Mouse (Mus musculus): ENCODE measurements around the gene Slc24a1.

Gene Slc24a1

DNA sequence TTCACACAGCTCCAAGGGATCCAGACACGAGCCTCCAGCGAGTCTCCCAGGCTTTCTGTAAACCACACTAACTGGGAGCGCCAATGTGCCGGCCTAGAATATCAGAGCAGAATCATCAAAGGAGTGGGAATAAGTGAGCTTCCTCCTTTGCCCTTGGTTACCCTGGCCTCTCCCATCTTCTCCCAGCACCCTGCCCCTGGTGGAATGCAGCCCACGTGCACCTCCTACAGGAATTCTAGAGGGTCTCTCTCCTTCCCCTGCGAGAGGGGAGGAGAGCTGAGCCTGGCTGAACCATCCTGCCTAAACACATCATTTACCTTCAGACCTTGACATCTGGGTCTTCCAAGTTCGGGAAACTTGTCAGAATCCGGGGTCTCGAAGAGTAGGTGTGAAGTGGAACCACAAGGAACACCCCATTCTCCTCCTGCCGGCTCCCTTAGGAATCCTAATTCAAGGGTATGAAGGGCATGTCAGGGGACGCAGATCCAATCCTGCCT, at the start of gene Slc24a1:
Slc24a1 (minus strand) TSS at position 447 of the 497 bp plus-strand sequence.
- 61% methylated on average over 11 of the region's 11 CpGs for WGBS

GRCm38 (mm10) chr9:64995464-64995863, 44.1 kb upstream of the Slc24a1 start:
- 88% methylated on average over 1 of the region's 1 CpGs for WGBS

GRCm38 (mm10) chr9:64990291-64990690, 38.9 kb upstream of the Slc24a1 start:
- 41% methylated on average over 7 of the region's 7 CpGs for WGBS

DNA sequence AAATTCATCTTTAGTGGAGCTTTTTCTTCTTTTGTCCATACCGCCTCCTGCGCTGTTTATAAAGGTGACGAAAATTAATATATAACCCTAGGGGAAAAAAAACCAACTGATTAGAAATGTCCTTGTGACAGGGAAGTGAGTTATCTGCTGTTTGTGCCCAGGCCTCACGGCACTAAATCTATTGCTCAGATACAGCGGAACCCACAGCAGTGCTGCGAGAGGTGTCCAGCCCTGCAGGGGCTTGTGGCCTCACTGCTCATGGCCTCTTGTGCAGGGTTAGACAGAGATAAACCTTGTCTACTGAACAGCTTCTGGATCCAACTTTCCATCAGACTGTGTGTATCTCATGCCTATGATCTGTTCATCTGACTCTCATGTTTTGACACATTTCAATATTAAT, 37.0 kb upstream of the Slc24a1 start:
- 94% methylated on average over 6 of the region's 6 CpGs for WGBS

DNA sequence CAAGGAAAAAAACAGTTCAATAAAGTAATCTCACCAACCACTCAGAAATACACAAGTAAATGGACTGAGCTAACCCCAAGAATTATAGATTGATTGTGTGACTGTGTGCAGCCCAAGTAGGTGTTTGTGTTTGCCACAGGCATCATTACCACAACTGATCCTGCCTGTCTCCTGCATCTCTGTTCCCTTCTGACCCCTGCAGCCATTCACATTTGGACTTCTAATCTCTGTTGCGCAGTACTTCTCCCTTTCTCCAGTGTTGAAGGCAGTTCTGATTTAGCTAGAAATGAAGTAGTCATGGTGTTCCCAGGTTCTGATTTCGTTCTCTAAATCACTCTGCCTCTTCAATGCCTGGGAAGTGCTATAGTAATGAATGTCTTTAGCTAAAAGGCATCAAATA, 36.2 kb upstream of the Slc24a1 start:
- 73% methylated on average over 2 of the region's 2 CpGs for WGBS

DNA sequence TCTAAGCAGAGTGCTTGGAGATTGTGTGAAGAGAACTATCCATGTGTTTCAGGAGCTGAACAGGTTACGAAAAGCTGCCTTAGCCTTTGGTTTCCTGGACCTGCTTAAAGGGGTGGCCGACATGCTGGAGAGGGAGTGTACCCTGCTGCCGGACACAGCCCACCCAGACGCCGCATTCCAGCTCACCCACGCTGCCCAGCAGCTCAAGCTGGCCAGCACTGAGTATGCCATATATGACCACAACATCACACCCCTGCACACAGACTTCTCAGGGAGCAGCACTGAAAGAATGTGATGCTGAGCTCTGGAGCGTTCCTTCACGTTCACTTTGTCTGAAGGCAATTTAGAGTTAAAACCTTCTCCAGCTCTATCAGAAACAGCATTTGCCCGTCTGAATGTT, 34.4 kb upstream of the Slc24a1 start:
- 69% methylated on average over 9 of the region's 9 CpGs for WGBS

DNA sequence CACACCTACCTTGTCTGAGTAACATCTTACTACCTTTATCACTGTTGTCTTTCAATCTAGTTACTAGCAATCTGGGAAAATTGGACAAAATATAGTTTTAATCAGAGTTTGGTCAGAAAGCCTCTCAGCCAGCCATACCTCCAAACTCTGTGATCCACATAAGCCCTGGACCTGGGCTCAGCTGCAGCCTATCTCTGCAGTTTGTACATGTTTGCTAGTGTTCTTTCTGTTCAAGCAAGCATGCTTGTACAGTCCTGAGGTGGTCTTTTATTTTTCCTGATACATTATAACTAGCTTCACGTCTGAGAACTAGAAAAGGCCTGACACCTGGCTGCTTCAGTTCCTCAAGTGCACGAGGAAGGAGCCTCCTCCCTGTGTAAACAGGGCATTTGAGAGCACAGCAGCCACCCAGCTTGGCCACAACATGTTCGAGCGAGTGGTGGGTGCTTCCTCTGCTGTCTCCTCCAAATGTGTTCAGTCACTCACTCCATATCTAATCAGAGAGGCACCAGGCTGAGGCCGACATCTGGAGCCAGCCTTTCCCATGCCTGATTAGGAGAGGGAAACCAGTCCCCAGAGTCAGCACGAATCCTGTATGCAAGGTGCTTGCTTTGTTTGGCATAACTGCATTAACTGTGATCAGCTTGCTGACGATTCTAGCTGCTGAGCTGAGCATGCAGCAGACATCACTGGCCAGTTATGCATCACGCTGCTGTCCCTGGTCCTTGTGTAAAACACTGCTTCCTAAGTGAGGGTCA, 33.8 kb upstream of the Slc24a1 start:
- 50% methylated on average over 8 of the region's 8 CpGs for WGBS

GRCm38 (mm10) chr9:64981904-64982303, 30.5 kb upstream of the Slc24a1 start:
- WGBS = 71% methylated on average over 1 of the region's 1 CpGs

DNA sequence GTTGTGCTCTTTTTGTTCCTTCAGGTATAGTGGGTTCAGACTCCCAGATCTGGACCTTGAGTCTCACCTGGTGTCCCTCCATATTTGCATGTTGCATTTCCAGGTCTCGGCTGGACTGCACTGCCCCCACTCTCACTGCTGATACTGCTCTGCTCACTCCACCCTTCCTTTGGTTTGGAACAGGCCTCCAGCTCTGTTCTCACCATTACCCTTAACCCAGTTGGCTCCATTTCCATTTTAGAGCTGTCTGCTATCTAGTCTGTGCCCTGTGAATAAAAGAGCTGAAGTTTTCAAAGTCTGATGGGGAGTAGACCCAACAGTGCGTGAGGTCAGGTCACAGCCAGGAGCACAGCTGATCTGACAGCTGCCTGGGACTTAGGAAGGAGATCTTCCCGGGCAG, 29.1 kb upstream of the Slc24a1 start:
- 66% methylated on average over 3 of the region's 3 CpGs for WGBS

DNA sequence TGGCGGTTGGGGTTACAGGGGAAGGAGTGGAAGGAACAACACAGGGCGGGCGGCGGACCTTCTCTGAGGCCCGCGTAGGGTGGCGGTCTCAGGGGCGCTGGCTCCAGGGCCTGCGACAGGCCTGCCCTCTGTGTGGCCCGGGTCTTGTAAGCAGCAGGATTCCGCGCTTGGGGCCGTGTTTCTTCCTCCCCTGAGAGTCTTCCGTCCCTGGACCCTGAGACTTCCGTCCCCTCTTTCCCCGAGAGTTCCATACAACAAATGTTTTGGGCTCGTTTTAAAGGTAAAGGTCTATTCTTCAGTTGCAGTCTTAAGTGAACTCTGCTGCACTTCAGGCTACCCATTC, 9.5 kb upstream of the Slc24a1 start:
- 0% methylated on average over 17 of the region's 17 CpGs for WGBS

DNA sequence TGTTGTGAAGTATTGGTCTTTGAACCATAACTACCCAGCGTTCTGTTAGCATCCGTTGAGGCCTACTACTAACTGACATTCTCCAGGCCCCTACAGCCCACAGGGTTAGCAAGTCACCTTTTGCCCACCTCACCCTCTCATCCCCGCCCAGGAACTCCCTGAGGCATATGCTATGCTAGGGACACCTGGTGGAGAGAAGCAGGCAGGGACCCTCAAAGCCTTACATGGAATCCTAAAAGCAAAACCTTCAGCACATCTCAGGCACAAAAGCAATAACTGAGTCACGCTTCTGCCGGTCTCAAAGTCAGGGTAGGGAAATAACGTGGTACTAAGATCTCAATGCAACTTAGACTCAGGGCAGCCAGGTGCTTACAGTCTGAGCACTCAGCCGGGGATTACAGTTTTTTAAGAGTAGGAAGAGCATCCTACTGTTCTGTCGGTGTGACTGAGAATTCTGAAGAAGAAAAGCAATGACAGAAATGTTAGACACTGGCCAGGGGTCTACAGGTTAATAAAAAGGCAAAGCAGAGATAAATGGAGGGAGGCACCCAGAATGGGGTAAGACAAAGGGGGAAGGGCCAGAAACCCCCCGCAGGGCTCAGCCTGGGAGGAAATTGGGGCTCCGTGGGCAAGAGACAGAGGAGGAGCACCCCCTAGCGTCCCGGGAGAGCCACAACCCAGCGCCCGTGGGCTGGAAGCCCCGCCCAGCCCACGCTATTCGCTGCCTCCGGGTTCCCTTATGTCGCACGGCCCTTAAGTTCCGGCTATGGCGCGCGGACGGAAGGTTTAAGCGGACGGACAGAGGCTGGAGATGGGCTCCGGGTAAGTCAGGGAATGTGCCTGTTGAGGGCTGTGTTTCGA, 8.9 kb upstream of the Slc24a1 start, which contains the start of gene Ints14:
Ints14 (plus strand) TSS at position 789 of the 861 bp plus-strand sequence.
- WGBS = 6% methylated on average over 29 of the region's 29 CpGs

- 78% methylated on average over 3 of the region's 3 CpGs for whole genome bisulfite sequencing
Measured at GRCm38 (mm10) chr9:64957276-64957675, 5.9 kb upstream of the Slc24a1 start.

DNA sequence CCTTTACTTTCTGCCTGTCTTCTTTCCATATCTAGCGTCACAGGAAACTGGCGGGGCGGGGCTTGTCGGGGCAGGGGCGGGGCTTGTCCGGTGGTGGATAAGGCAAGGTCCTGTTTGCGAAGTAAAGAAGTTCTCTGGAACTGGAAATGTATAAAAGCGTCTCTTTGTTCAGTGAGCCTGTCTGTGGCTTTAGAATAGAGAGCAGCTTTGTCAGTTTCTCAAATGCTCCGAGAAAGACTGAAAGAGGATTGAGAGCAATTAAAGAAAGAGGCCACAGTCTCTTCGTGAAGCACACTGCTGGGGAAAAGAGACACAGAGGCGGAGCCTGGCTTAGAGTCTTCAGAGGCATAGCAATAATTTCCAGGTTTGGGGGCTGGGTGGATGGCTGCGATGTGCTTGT, 4.9 kb upstream of the Slc24a1 start:
- WGBS = 14% methylated on average over 12 of the region's 12 CpGs

- 80% methylated on average over 7 of the region's 7 CpGs for WGBS
Measured at GRCm38 (mm10) chr9:64953190-64953589, 1.8 kb upstream of the Slc24a1 start.

GRCm38 (mm10) chr9:64952055-64952454, 648 bp upstream of the Slc24a1 start:
- WGBS = 29% methylated on average over 5 of the region's 5 CpGs

DNA sequence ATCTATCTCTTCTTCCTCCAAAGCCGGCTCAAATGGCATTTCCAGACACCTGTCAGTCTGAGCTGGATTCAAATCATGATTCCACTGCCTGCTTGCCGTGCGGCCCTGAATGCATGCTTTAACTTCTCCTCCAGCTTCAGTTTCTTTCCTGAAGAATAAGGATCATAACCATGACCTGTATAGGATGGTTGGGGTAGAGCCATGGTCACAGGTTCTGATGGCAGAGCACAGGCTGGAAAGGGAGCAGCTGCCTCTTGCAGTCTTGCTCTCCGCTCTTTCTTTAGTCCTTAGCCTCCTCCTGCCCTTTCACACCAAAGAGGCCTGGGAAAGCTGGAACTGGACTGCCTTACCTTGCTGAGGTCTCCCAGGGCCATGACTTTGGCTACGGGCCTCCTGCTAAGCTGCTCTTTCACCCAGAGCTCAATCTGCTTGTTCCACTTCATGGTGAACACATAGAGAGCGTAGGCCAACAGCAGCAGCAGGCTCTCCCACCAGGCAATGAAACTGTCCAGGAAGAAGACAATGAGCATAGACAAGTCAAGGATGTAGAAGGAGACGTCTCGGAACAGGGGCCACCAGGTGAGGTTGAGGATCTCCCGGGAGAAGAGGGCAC, 3.8 kb downstream of the Slc24a1 start:
- 86% methylated on average over 9 of the region's 9 CpGs for WGBS

GRCm38 (mm10) chr9:64943997-64944396, 7.4 kb downstream of the Slc24a1 start:
- WGBS = 60% methylated on average over 11 of the region's 11 CpGs

DNA sequence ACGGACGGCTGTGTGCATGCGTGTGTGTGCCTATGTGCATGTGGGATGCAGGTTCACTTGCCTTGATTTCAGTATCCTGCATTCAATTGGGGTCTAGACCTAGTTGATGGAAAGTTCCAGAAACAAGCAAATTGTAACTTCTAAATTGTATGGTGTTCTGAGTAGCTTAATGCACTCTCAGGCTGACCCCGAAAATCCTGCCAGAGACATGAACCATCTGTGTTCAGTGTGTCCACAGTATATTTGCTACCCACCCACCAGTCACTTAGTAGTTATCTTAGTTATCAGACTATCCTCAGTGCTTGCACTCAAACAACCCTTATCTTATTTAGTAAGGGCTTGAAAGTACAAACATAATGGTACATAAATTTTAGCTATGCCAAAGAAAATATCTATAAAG, 9.8 kb downstream of the Slc24a1 start:
- 93% methylated on average over 4 of the region's 4 CpGs for WGBS

- 89% methylated on average over 11 of the region's 11 CpGs for WGBS
Measured at GRCm38 (mm10) chr9:64940731-64941346, 10.6 kb downstream of the Slc24a1 start.

GRCm38 (mm10) chr9:64939790-64940189, 11.6 kb downstream of the Slc24a1 start:
- 83% methylated on average over 2 of the region's 2 CpGs for WGBS

DNA sequence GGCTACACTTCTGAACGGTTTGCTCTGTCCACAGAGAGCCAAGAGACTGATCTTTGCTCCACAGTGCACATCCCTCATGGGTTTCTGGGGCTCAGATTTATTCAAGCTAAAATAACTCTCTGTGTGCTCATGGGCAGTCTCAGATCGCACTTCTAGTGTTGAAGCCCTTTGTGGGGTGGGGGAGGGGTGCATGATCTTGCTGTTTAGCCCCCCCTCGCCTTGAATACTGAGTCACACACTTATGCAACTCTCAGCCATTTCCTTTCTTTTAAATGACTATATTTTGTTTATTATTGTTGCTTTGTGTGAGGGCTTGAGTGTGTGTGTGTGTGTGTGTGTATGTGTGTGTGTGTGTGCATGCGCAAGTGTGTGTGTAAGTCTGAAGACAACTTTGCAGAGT, 12.1 kb downstream of the Slc24a1 start:
- 45% methylated on average over 4 of the region's 4 CpGs for WGBS

- 70% methylated on average over 5 of the region's 5 CpGs for WGBS
Measured at GRCm38 (mm10) chr9:64938535-64938934, 12.9 kb downstream of the Slc24a1 start.

All from cerebral cortex, adult 2 months (tissue).